Mouse (Mus musculus) adrenal gland, postnatal 10 days (tissue): ENCODE results near the gene Adap2. TPM values are rescaled to one million over a fixed set of nuclear protein-coding genes. Genes with fewer than 3 reads are reported as not detected.
"Not testable (repeated sequence)": the region's sequence is repeated elsewhere in the genome, so short reads cannot be mapped to it uniquely, and the experiment has no call there.

ENCODE experiments used
- DNase-seq: peaks from one replicate; pipeline ENCODE4 v3.0.0; 2021; ENCODE audit warnings: mixed read lengths
- long read RNA-seq, 2 experiments: library from polyadenylated mRNA; stranded (forward); transcript quantifications; one replicate each; pipeline ENCODE4 v2.0.0; 2021
- total RNA-seq, 2 experiments: library from RNA; stranded (reverse); gene quantifications; 2 replicates each; pipeline ENCODE4 v1.2.3; 2021

Adap2 gene
- 10 to 100 TPM; 10.4 to 12.5 TPM for total RNA-seq
- long read RNA-seq, experiment 1, transcript Adap2-201 (11 exons, 1,785 nt) = major isoform, 6 of 11 reads
- long read RNA-seq, experiment 1, partial matches to known transcripts = 1 of 11 reads
- long read RNA-seq, experiment 1, other reads (novel, unspliced or antisense) = 4 of 11 reads
- long read RNA-seq, experiment 2, partial matches to known transcripts = 0 of 2 reads
- long read RNA-seq, experiment 2, other reads (novel, unspliced or antisense) = 1 of 2 reads

GRCm38 (mm10) chr11:80153857-80154495 is at the start of gene Adap2:
Adap2 (plus strand) TSS chr11:80154105.
- peak; percentile 96 for DNase-seq

GRCm38 (mm10) chr11:80104407-80104806 is 49.5 kb upstream of the Adap2 start:
- DNase-seq = no peak

- peak; percentile 26 for DNase-seq
Observed at GRCm38 (mm10) chr11:80116411-80116810, 37.5 kb upstream of the Adap2 start.

- no peak for DNase-seq
Observed at GRCm38 (mm10) chr11:80132050-80132449, 21.9 kb upstream of the Adap2 start.

GRCm38 (mm10) chr11:80134744-80135143 is 19.2 kb upstream of the Adap2 start:
- no peak for DNase-seq

- DNase-seq = no peak
Observed at GRCm38 (mm10) chr11:80135954-80136683, 17.8 kb upstream of the Adap2 start.

- no peak for DNase-seq
Observed at GRCm38 (mm10) chr11:80136786-80137185, 17.1 kb upstream of the Adap2 start.

- DNase-seq = no peak
Observed at GRCm38 (mm10) chr11:80137773-80138172, 16.1 kb upstream of the Adap2 start.

- DNase-seq = peak; percentile 90
Observed at GRCm38 (mm10) chr11:80141825-80142521, 11.9 kb upstream of the Adap2 start, which contains the start of gene Tefm. Tefm (minus strand) TSS chr11:80142175.

GRCm38 (mm10) chr11:80142872-80143271 is 11.0 kb upstream of the Adap2 start:
- no peak for DNase-seq

GRCm38 (mm10) chr11:80145787-80146275 is 8.1 kb upstream of the Adap2 start:
- no peak for DNase-seq

GRCm38 (mm10) chr11:80147748-80148147 is 6.2 kb upstream of the Adap2 start:
- no peak for DNase-seq

GRCm38 (mm10) chr11:80148313-80148712 is 5.6 kb upstream of the Adap2 start:
- DNase-seq = no peak

GRCm38 (mm10) chr11:80148974-80149373 is 4.9 kb upstream of the Adap2 start:
- not testable (repeated sequence) for DNase-seq

GRCm38 (mm10) chr11:80149412-80150023 is 4.4 kb upstream of the Adap2 start:
- DNase-seq = no peak

GRCm38 (mm10) chr11:80150566-80150965 is 3.3 kb upstream of the Adap2 start:
- DNase-seq = no peak

- no peak for DNase-seq
Observed at GRCm38 (mm10) chr11:80151541-80151940, 2.4 kb upstream of the Adap2 start.

- no peak for DNase-seq
Observed at GRCm38 (mm10) chr11:80152376-80152775, 1.5 kb upstream of the Adap2 start.

GRCm38 (mm10) chr11:80154501-80154900 is 596 bp downstream of the Adap2 start:
- DNase-seq = no peak

GRCm38 (mm10) chr11:80155541-80155940 is 1.6 kb downstream of the Adap2 start:
- no peak for DNase-seq

GRCm38 (mm10) chr11:80155961-80156360 is 2.1 kb downstream of the Adap2 start:
- no peak for DNase-seq

GRCm38 (mm10) chr11:80156841-80157240 is 2.9 kb downstream of the Adap2 start:
- DNase-seq = no peak
